In genomic region chr19:53557267-53557936, GRCm38 (mm10) we compare ENCODE assay signal across 8 mouse cellular contexts. TPM values are rescaled to one million over a fixed set of nuclear protein-coding genes. Genes with fewer than 3 reads are reported as not detected.
DNase-seq lines count a peak whose midpoint lies in the region; ATAC-seq and TF ChIP-seq lines count a peak whose summit lies in the region.

No protein-coding gene starts in this region.

- intact Hi-C loops in left cerebral cortex, adult 2 months (cut with DNase I): no loop called here

- H3K4me3 ChIP-seq in heart, embryonic 16.5 days (ENCODE audit: low read length): peak overlapping the region; percentile 29
- no peak overlapping the region for H3K4me3 ChIP-seq in limb, embryonic 11.5 days (ENCODE audit: low read depth, low read length)
- H3K4me3 ChIP-seq in neural tube, embryonic 15.5 days (replicated peaks): no peak overlapping the region
- no peak overlapping the region for H3K4me3 ChIP-seq in left cerebral cortex, adult 2 months

- H3K27ac ChIP-seq in heart, embryonic 16.5 days (ENCODE audit: low read length): no peak overlapping the region
- H3K27ac ChIP-seq in limb, embryonic 11.5 days (replicated peaks; ENCODE audit: low read depth, low read length): no peak overlapping the region
- H3K27ac ChIP-seq in neural tube, embryonic 15.5 days (replicated peaks): no peak overlapping the region
- no peak overlapping the region for H3K27ac ChIP-seq in left cerebral cortex, adult 2 months

- H3K36me3 ChIP-seq in heart, embryonic 16.5 days (ENCODE audit: control insufficient read depth, insufficient read depth): no peaks in the 10 kb centered on the region
- H3K36me3 ChIP-seq in limb, embryonic 11.5 days (ENCODE audit: control insufficient read depth, insufficient read depth, low read length): no peaks in the 10 kb centered on the region
- H3K36me3 ChIP-seq in neural tube, embryonic 15.5 days: no peaks in the 10 kb centered on the region

- H3K9ac ChIP-seq in heart, embryonic 16.5 days (ENCODE audit: low read length): peak overlapping the region; percentile 61
- H3K9ac ChIP-seq in limb, embryonic 11.5 days (ENCODE audit: low read length): no peak overlapping the region
- H3K9ac ChIP-seq in neural tube, embryonic 15.5 days (replicated peaks): no peak overlapping the region

- peak overlapping the region; percentile 58 for H3K4me2 ChIP-seq in heart, embryonic 16.5 days (ENCODE audit: low read depth, low read length)
- H3K4me2 ChIP-seq in limb, embryonic 11.5 days (ENCODE audit: low read depth, severe bottlenecking): peak overlapping the region; percentile 26
- H3K4me2 ChIP-seq in neural tube, embryonic 15.5 days: peak overlapping the region; percentile 45

- ATAC-seq in heart, embryonic 16.5 days (replicated peaks; ENCODE audit: extremely low read depth, insufficient read depth, low FRiP score): peak; percentile 81
- peak; percentile 48; the same call in 1 of the 2 replicates for ATAC-seq in limb, embryonic 11.5 days (ENCODE audit: insufficient number of reproducible peaks, low FRiP score, low TSS enrichment, low read depth)
- ATAC-seq in neural tube, embryonic 15.5 days (ENCODE audit: low FRiP score): no peak

- no peaks in the 10 kb centered on the region for H3K27me3 ChIP-seq in heart, embryonic 16.5 days (ENCODE audit: control insufficient read depth, insufficient read depth, low read length)
- no peaks in the 10 kb centered on the region for H3K27me3 ChIP-seq in limb, embryonic 11.5 days (ENCODE audit: control insufficient read depth, insufficient read depth, low read length)
- no peaks in the 10 kb centered on the region for H3K27me3 ChIP-seq in neural tube, embryonic 15.5 days (replicated peaks)

- DNase-seq in urinary bladder, postnatal 14 days (ENCODE audit: low spot score): peak; percentile 35
- no peak for DNase-seq in urinary bladder, adult 2 months (ENCODE audit: low spot score)
- DNase-seq in limb, embryonic 11.5 days (ENCODE audit: low spot score): peak; percentile 57
- no peak for DNase-seq in left cerebral cortex, adult 11 months (ENCODE audit: low spot score)
- DNase-seq in testis, postnatal 10 days (ENCODE audit: low spot score): no peak
- no peak for DNase-seq in left cerebral cortex, adult 2 months (ENCODE audit: extremely low spot score in 1 of 2, low spot score in 2 of 2)

- peaks cover 7% of the 10 kb centered on the region for H3K4me1 ChIP-seq in heart, embryonic 16.5 days (ENCODE audit: control insufficient read depth, insufficient read depth, low read length)
- H3K4me1 ChIP-seq in limb, embryonic 11.5 days (ENCODE audit: control insufficient read depth, insufficient read depth, low read length): no peaks in the 10 kb centered on the region
- H3K4me1 ChIP-seq in neural tube, embryonic 15.5 days: peaks cover 8% of the 10 kb centered on the region

- TF ChIP-seq CTCF in left cerebral cortex, adult 2 months (IDR thresholded peaks at IDR 0.05): no peak

- WGBS in heart, embryonic 16.5 days: 25% methylated on average over 20 of the region's 20 CpGs
- 21% methylated on average over 20 of the region's 20 CpGs for WGBS in limb, embryonic 11.5 days
- WGBS in neural tube, embryonic 15.5 days: 24% methylated on average over 20 of the region's 20 CpGs

- no peaks in the 10 kb centered on the region for H3K9me3 ChIP-seq in heart, embryonic 16.5 days (replicated peaks; ENCODE audit: control insufficient read depth, low read length)
- H3K9me3 ChIP-seq in limb, embryonic 11.5 days (ENCODE audit: control insufficient read depth, low read length): peaks cover 4% of the 10 kb centered on the region; the same call in 1 of the 2 replicates
- no peaks in the 10 kb centered on the region for H3K9me3 ChIP-seq in neural tube, embryonic 15.5 days (replicated peaks)

RNA-seq across cellular contexts. Expression of gene Dusp5, which starts 28.5 kb away (rescaled TPM):
- 5.6 and 7.3 TPM in 2 replicates for polyA plus RNA-seq in urinary bladder, adult 2 months (2012; rRNA removed)
- 9.0 and 11.5 TPM in 2 replicates for polyA plus RNA-seq in heart, embryonic 16.5 days (2015; fragmentation: Nextera tagmentation; extraction: Ambion mirVana)
- 3.5 and 3.8 TPM in 2 replicates for polyA plus RNA-seq in limb, embryonic 11.5 days (2014; fragmentation: Nextera tagmentation; extraction: Ambion mirVana)
- 3.8 and 6.5 TPM in 2 replicates for polyA plus RNA-seq in neural tube, embryonic 15.5 days (2015; fragmentation: Nextera tagmentation; extraction: Ambion mirVana)
- total RNA-seq in left cerebral cortex, adult 2 months (2021): 10 to 100 TPM; 16.7 to 26.9 TPM

RNA-seq across cellular contexts. Expression of gene Nutf2-ps1, which starts 31.5 kb away (rescaled TPM):
- polyA plus RNA-seq in urinary bladder, adult 2 months (2012; rRNA removed): 32.8 and 33.7 TPM in 2 replicates
- 260 and 349 TPM in 2 replicates for polyA plus RNA-seq in heart, embryonic 16.5 days (2015; fragmentation: Nextera tagmentation; extraction: Ambion mirVana)
- polyA plus RNA-seq in limb, embryonic 11.5 days (2014; fragmentation: Nextera tagmentation; extraction: Ambion mirVana): 471 and 513 TPM in 2 replicates
- polyA plus RNA-seq in neural tube, embryonic 15.5 days (2015; fragmentation: Nextera tagmentation; extraction: Ambion mirVana): 220 and 221 TPM in 2 replicates
- total RNA-seq in left cerebral cortex, adult 2 months (2021): 10 to 100 TPM; 45.3 to 50.5 TPM

RNA-seq across cellular contexts. Expression of gene Smc3, which starts 42.8 kb away (rescaled TPM):
- polyA plus RNA-seq in urinary bladder, adult 2 months (2012; rRNA removed): 16.8 and 23.6 TPM in 2 replicates
- 36.5 and 42.5 TPM in 2 replicates for polyA plus RNA-seq in heart, embryonic 16.5 days (2015; fragmentation: Nextera tagmentation; extraction: Ambion mirVana)
- polyA plus RNA-seq in limb, embryonic 11.5 days (2014; fragmentation: Nextera tagmentation; extraction: Ambion mirVana): 92.8 and 99.7 TPM in 2 replicates
- polyA plus RNA-seq in neural tube, embryonic 15.5 days (2015; fragmentation: Nextera tagmentation; extraction: Ambion mirVana): 49.9 and 56.9 TPM in 2 replicates
- 10 to 100 TPM; 37.6 to 39.3 TPM for total RNA-seq in left cerebral cortex, adult 2 months (2021)

Comparison
In these comparisons a context has a peak if more than half of its experiments do, and no peak if none do; other contexts are left out.
1. DNase-seq: peak in urinary bladder, postnatal 14 days (single experiment) and limb, embryonic 11.5 days (single experiment); none in urinary bladder, adult 2 months (single experiment), left cerebral cortex, adult 11 months (single experiment), testis, postnatal 10 days (single experiment) and left cerebral cortex, adult 2 months (0 of 2).
2. Peak in every context shown above with its lines, with median percentiles within 50 percentile points of each other: H3K4me2 ChIP-seq.